Mouse (Mus musculus) stomach, embryonic 16.5 days (tissue): ENCODE measurements around the gene Btbd9. TPM values are rescaled to one million over a fixed set of nuclear protein-coding genes. Genes with fewer than 3 reads are reported as not detected.

ENCODE experiments used
- ATAC-seq: fragments of 200-750 bp; cut with Nextera tagmentation; 2 replicates; pipeline ENCODE4 v1.8.0; 2017; ENCODE audit warnings: moderate number of reproducible peaks, moderate TSS enrichment; ENCODE audit not compliant: insufficient read depth, low FRiP score
- H3K27ac ChIP-seq: fragments of 300-500 bp; sonication (generic); 2 replicates; pipeline ENCODE4 v1.5.1; 2014; ENCODE audit warnings: low read length
- H3K27me3 ChIP-seq: fragments of 300-500 bp; sonication (generic); 2 replicates; pipeline ENCODE4 v1.6.1; 2014; ENCODE audit warnings: low read length, control low read depth, mixed read lengths; ENCODE audit not compliant: control insufficient read depth, insufficient read depth
- H3K36me3 ChIP-seq: fragments of 300-500 bp; sonication (generic); 2 replicates; pipeline ENCODE4 v1.6.1; 2014; ENCODE audit warnings: low read length; ENCODE audit not compliant: control insufficient read depth, insufficient read depth
- H3K4me1 ChIP-seq: fragments of 300-500 bp; sonication (generic); 2 replicates; pipeline ENCODE4 v1.6.1; 2014; ENCODE audit warnings: low read length, control low read depth, mixed read lengths; ENCODE audit not compliant: control insufficient read depth, insufficient read depth
- H3K4me2 ChIP-seq: fragments of 300-500 bp; sonication (generic); 2 replicates; pipeline ENCODE4 v1.6.1; 2014; ENCODE audit warnings: low read depth, low read length, mixed read lengths
- H3K4me3 ChIP-seq: fragments of 300-500 bp; sonication (generic); replicated peaks from 2 replicates; pipeline ENCODE4 v1.5.1; 2014; ENCODE audit warnings: mild to moderate bottlenecking, low read length
- H3K9ac ChIP-seq: fragments of 300-500 bp; sonication (generic); 2 replicates; pipeline ENCODE4 v1.6.1; 2014; ENCODE audit warnings: low read length
- H3K9me3 ChIP-seq: fragments of 300-500 bp; sonication (generic); replicated peaks from 2 replicates; pipeline ENCODE4 v1.6.1; 2016; ENCODE audit warnings: low read length, control low read depth; ENCODE audit not compliant: control insufficient read depth
- WGBS: fragments of 180-500 bp; shearing (Covaris S2); extraction: QIAGEN DNeasy Blood & Tissue Kit; methylation state at CpG from one replicate; pipeline ENCODE4 v1.1.7; 2014; 5-methylcytosine and 5-hydroxymethylcytosine counted together
- polyA plus RNA-seq: library from polyadenylated mRNA; unstranded; fragments of >200 nt; fragmentation: Nextera tagmentation; extraction: Ambion mirVana; gene quantifications from 2 replicates; pipeline ENCODE4 v1.2.1, GENCODE M21; 2015

The Btbd9 gene
- polyA plus RNA-seq, 1 experiment from 2014 or later: 51.6 TPM

- no peak overlapping the region for H3K9ac ChIP-seq
- peaks cover 15% of the 10 kb centered on the region for H3K4me1 ChIP-seq
- H3K4me2 ChIP-seq: no peak overlapping the region
- H3K9me3 ChIP-seq: no peaks in the 10 kb centered on the region
- H3K4me3 ChIP-seq: no peak overlapping the region
- WGBS: 41% methylated on average over 3 of the region's 3 CpGs
- H3K27me3 ChIP-seq: no peaks in the 10 kb centered on the region
- no peaks in the 10 kb centered on the region for H3K36me3 ChIP-seq
- no peak overlapping the region; the same call in 1 of the 2 replicates for H3K27ac ChIP-seq
- no peak for ATAC-seq
These were observed 5.3 kb downstream of the Btbd9 start for GRCm38 (mm10) chr17:30570971-30571370.

GRCm38 (mm10) chr17:30570173-30570572, 6.1 kb downstream of the Btbd9 start:
- Histone ChIP-seq H3K9ac (no peak overlapping the region), H3K4me3 (no peak overlapping the region), H3K36me3 (no peaks in the 10 kb centered on the region), H3K27me3 (no peaks in the 10 kb centered on the region), H3K9me3 (no peaks in the 10 kb centered on the region), H3K4me2 (no peak overlapping the region), H3K27ac (no peak overlapping the region), H3K4me1 (peaks cover 14% of the 10 kb centered on the region)
- 41% methylated on average over 8 of the region's 8 CpGs for WGBS
- peak; percentile 58; the same call in 1 of the 2 replicates for ATAC-seq

DNA sequence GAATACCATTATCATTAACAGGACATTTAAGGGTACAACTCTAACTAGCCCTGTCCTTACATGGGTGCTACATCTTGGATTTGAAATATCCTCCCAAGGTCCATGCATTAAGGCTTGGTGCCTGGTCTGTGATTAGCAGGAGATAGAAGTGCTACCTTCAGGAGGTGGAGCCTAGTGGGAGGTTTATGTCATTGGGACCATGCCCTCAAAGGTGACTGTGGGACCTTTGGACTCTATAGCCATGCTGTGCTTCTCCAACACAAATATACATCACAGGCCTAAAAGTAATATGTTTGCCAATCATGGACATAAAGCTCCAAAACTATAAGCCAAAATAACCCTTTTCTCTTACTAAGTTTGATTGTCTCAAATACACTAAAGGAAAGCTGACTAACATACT, 7.8 kb downstream of the Btbd9 start:
- no peak overlapping the region for H3K4me3 ChIP-seq
- H3K36me3 ChIP-seq: no peaks in the 10 kb centered on the region
- no peaks in the 10 kb centered on the region for H3K9me3 ChIP-seq
- ATAC-seq: no peak
- peaks cover 6% of the 10 kb centered on the region; the same call in 1 of the 2 replicates for H3K4me1 ChIP-seq
- H3K27me3 ChIP-seq: no peaks in the 10 kb centered on the region
- no peak overlapping the region for H3K4me2 ChIP-seq
- no peak overlapping the region for H3K9ac ChIP-seq
- H3K27ac ChIP-seq: no peak overlapping the region

DNA sequence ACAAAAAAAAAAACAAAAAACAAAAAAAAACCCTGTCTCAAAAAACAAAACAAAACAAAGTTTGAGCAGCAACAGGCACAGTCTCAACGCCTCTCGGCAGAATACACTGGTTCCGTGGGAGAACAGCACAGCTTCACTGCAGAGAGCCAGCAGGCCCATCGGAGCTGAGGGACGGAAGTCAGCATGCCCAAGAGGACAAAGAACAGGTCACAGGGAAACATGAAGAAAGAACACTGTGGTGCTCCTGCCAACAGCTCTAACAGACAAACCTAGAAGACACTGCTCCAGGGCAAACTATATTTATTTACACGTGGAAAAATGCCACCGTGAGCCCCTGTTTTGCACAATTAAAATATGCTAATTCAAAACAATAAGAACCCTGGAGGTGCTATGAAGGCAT, 11.3 kb downstream of the Btbd9 start:
- no peak overlapping the region for H3K9ac ChIP-seq
- H3K9me3 ChIP-seq: no peaks in the 10 kb centered on the region
- 79% methylated on average over 7 of the region's 7 CpGs for WGBS

GRCm38 (mm10) chr17:30564407-30564806, 11.9 kb downstream of the Btbd9 start:
- no peak for ATAC-seq
- Histone ChIP-seq H3K9me3 (no peaks in the 10 kb centered on the region), H3K27ac (no peak overlapping the region), H3K4me2 (no peak overlapping the region), H3K36me3 (no peaks in the 10 kb centered on the region), H3K9ac (no peak overlapping the region), H3K4me3 (no peak overlapping the region), H3K4me1 (no peaks in the 10 kb centered on the region), H3K27me3 (no peaks in the 10 kb centered on the region)
- WGBS: 71% methylated on average over 3 of the region's 3 CpGs

More for the DNA sequence above, 11.3 kb downstream of the Btbd9 start:
- Histone ChIP-seq H3K27me3 (no peaks in the 10 kb centered on the region), H3K4me1 (no peaks in the 10 kb centered on the region; the same call in 1 of the 2 replicates), H3K4me3 (no peak overlapping the region), H3K4me2 (no peak overlapping the region), H3K27ac (no peak overlapping the region), H3K36me3 (no peaks in the 10 kb centered on the region)
- no peak for ATAC-seq

- H3K4me1 ChIP-seq: no peaks in the 10 kb centered on the region
- H3K4me3 ChIP-seq: no peak overlapping the region
- no peak overlapping the region for H3K4me2 ChIP-seq
- no peaks in the 10 kb centered on the region for H3K9me3 ChIP-seq
- no peaks in the 10 kb centered on the region for H3K27me3 ChIP-seq
- H3K9ac ChIP-seq: no peak overlapping the region
- 65% methylated on average over 6 of the region's 6 CpGs for WGBS
- no peak overlapping the region for H3K27ac ChIP-seq
- H3K36me3 ChIP-seq: no peaks in the 10 kb centered on the region
- no peak for ATAC-seq
These were observed 12.7 kb downstream of the Btbd9 start for GRCm38 (mm10) chr17:30563484-30564075.

- no peaks in the 10 kb centered on the region for H3K36me3 ChIP-seq
- no peak overlapping the region for H3K27ac ChIP-seq
- H3K4me3 ChIP-seq: no peak overlapping the region
- 80% methylated on average over 2 of the region's 2 CpGs for WGBS
- H3K27me3 ChIP-seq: no peaks in the 10 kb centered on the region
- H3K4me2 ChIP-seq: no peak overlapping the region
- H3K9me3 ChIP-seq: no peaks in the 10 kb centered on the region
- H3K9ac ChIP-seq: no peak overlapping the region
- no peaks in the 10 kb centered on the region for H3K4me1 ChIP-seq
- no peak for ATAC-seq
These were observed 13.5 kb downstream of the Btbd9 start for GRCm38 (mm10) chr17:30562770-30563169.

- ATAC-seq: no peak
- Histone ChIP-seq H3K4me3 (no peak overlapping the region), H3K4me2 (no peak overlapping the region), H3K9me3 (no peaks in the 10 kb centered on the region), H3K27me3 (no peaks in the 10 kb centered on the region), H3K4me1 (no peaks in the 10 kb centered on the region), H3K36me3 (no peaks in the 10 kb centered on the region), H3K9ac (no peak overlapping the region), H3K27ac (no peak overlapping the region)
- 41% methylated on average over 3 of the region's 3 CpGs for WGBS
These were observed 16.8 kb downstream of the Btbd9 start for GRCm38 (mm10) chr17:30559536-30559935.

GRCm38 (mm10) chr17:30558623-30559022, 17.7 kb downstream of the Btbd9 start:
- Histone ChIP-seq H3K27ac (no peak overlapping the region), H3K27me3 (no peaks in the 10 kb centered on the region), H3K4me3 (no peak overlapping the region), H3K36me3 (no peaks in the 10 kb centered on the region), H3K4me2 (no peak overlapping the region), H3K4me1 (no peaks in the 10 kb centered on the region), H3K9ac (no peak overlapping the region), H3K9me3 (no peaks in the 10 kb centered on the region)
- 77% methylated on average over 2 of the region's 2 CpGs for WGBS
- no peak for ATAC-seq
